Mouse (Mus musculus): ENCODE results near the gene Ly6g5b.

- TF ChIP-seq POLR2A (IDR thresholded peaks at IDR 0.05; ENCODE audit: borderline replicate concordance, low read depth, low read length) (no peak), CTCF (IDR thresholded peaks at IDR 0.05; ENCODE audit: low read depth, low read length) (no peak)
Measured at GRCm38 (mm10) chr17:35066084-35066483, 49.1 kb downstream of the Ly6g5b start, which contains the start of gene Mpig6b.
